Mouse (Mus musculus): ENCODE data around the gene Ak9.
"Not testable (repeated sequence)": the region's sequence is repeated elsewhere in the genome, so short reads cannot be mapped to it uniquely, and the experiment has no call there.

Gene Ak9

DNA sequence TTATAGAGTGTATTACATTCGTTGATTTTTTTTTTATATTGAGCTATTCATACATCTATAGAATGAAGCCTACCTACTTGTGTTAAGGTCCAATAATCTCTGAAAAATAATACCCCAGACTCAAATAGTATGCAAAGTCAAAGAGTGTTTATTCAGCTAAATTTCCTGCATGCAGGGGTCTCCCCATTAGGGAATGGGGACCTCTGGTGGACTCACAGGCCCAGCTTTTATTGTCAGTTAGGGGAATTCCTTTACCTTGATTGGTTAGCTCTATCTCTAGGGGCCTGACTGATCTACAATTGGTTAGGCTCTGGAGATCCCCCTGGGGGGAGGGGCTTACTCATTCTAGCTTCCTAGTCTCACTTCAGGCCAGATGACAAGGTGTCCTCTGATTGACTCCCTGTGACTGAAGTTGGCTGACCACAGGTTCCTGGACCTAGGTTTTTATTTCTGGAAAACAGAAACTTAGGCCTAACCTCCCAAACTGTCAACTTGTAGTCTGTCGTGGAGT, 28.8 kb downstream of the Ak9 start:
- DNase-seq (ENCODE audit: low spot score), result no peak

DNA sequence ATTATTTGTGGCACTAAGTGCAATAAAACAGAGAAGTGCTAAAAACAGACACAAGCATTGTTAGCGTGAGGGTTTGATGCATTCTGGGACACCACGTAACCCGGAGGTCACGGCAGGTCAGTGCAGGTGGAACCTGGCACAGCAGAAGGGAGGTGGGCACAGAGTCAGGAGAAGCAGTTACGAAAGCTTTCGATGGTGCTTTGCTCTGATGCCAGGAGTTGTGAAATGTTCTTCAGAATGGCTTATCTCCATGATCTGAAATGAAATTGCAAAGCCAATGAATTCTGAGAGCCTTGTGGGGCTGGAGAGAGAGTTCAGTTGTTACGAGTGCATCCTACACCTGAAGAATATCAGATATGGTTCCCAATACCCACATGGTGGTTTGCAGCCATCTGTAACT, 37.6 kb downstream of the Ak9 start:
- DNase-seq (ENCODE audit: low spot score), result no peak

GRCm38 (mm10) chr10:41365086-41365485, 61.3 kb downstream of the Ak9 start:
- DNase-seq (ENCODE audit: low spot score), result no peak

DNA sequence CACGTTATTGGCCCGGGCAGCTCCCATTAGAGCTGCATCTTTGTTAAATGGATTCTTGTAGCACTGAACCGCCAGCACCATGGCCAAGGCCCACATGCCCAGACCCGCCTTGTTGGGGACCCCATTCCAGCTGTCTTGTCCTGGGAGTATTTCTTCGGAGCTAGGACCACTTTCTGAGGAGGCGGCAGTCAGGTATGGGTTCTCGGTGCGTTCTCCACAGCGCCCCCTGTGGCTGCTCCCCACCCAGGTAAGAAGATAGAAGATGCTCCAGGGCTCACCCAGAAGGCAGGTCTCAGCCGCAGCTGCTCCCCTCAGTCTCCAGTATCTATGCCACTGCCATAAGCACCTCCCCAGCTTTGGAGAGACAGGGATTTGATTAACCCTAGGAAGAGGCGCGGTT, 76.7 kb downstream of the Ak9 start:
- DNase-seq (ENCODE audit: low spot score), result no peak

DNA sequence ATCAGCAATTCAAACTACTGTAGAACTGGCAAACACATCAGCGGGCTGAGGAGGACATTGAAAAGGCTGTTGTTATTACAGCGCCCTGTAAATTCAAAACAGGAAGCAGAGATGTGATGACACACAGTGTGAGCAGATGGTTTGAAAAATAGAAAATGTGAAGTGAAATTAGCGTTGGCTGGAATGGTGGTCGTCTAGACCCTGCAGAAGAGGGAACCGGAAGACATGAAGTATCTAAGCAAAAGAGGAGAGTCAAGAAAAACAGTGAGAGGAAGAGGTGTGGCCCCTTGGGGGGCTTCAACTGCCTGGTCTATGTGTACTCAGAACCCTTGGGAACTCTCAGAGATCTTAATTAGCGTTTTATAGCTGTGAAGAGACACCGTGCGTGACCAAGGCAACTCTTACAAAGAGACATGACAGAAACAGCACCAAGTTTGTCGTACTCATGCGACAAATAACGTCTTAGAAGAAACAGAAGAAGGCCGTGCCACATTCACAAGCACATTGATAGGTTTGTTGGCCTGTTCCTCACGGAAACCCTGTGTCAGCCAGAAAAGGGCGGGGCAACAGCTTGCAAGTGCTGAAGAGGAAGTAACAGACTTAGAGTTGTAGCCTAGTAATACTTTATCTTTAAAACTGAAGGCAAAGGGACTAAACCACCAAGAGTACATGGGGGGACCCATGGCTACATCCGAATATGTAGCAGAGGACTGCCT, 81.9 kb downstream of the Ak9 start:
- DNase-seq (ENCODE audit: low spot score), result no peak

DNA sequence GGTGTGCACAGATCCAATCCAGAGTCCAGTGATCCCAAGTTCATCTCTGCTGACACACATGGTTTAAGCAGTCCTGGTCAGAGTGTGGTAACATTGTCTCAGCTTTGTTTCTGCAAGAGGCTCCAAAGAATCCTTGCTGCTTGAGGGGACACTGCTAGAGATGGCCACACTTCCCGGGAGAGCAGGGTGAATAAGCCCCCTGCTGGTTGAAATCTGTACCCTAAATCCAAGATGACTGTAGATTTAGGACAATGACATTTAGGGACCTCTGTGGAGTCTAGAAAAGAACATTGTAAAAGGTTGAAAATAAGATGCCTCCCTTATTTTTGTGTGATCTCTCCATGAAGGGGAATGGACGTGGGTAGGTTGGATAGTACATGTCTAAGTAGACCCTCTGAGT, 89.8 kb downstream of the Ak9 start:
- no peak for DNase-seq (ENCODE audit: low spot score)

DNA sequence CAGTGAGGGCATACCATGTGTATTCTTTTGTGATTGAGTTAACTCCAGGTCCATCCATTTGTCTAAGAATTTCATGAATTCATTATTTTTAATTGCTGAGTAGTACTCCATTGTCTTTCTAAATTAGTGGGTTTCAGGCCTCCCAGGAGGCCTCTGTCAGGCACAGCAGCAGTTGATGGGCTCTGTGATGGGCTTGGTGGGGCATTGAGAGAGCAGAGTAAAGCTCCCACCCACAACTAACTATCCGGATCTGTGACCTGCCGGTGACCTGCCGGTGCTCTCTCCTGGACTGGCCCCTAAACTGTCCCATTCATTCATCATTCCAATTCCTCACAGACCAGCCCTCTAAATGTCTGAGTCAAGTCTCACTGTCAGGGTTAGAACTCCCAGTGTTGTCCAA, 97.3 kb downstream of the Ak9 start:
- no peak for DNase-seq (ENCODE audit: low spot score)

GRCm38 (mm10) chr10:41403364-41403763, 99.6 kb downstream of the Ak9 start:
- no peak for DNase-seq (ENCODE audit: low spot score)

DNA sequence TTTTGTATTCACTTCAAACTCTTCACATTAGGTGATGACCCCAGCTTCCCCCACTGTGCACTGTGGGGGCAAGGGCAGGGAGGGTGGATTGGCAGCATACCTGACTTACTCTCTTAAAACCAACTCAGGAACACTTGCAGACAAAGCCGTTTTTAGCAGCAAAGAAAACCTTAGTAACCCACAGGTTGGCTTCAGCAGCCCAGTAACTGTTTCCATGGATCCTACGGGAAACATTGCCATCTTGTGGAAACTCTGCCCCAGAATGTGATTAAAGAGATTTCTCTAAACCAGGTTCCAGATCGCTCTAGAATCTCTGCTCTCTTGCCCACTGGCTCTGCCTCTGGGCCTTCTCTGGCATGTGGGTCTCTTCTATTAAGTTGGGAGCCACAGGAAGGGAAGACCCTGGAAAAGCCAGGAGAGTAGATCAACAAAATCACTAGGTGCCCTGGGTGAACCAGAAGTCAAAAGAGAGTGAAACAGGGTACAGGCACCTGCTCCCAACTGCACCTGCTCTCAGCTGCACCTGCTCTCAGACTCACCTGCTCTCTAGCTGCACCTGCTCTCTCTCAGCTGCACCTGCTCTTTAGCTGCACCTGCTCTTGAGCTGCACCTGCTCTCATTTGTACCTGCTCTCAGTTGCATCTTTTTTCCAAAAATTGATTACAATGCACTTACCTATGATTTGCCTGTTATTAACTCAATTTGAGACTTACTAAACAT, 100.3 kb downstream of the Ak9 start:
- DNase-seq (ENCODE audit: low spot score), result no peak

DNA sequence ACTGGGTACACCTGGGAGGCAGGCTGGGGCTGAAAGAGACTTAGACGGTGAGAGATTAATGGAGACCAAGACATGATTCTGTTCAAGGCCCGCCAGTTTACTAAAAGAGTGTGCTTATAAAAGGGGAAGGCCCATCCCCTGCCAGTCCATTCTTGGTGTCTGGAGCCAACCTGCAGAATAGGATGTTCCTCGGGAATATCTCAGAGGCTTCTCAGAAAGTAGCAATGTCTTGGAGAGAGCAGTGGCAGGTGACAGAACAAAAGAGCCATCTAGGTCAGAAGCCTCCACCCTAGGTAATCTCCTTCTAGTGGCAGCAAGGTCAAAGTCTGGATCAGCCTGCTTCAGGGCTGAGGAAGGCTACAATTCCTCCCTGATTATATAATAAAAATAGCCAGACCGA, 106.4 kb downstream of the Ak9 start:
- DNase-seq (ENCODE audit: low spot score), result not testable (repeated sequence)

DNA sequence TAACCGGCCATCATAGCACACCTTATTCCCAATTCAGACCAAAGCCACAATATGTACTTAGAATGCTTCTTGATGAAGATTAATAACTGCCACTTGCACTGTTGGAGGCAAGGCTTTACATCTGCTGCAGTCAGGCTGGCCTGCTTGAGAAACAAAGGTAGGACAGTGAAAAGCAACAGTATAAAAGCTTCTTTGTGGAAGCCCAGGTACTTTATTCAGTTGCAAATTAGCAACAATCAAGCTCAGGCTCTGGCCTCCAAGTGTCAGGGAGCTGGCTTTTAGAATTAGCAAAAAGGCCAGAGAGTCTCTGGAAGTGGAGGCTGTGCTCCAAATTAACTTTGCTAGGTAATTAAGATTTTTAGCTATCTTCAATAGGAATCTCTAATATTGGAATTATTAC, 107.0 kb downstream of the Ak9 start:
- not testable (repeated sequence) for DNase-seq (ENCODE audit: low spot score)

DNA sequence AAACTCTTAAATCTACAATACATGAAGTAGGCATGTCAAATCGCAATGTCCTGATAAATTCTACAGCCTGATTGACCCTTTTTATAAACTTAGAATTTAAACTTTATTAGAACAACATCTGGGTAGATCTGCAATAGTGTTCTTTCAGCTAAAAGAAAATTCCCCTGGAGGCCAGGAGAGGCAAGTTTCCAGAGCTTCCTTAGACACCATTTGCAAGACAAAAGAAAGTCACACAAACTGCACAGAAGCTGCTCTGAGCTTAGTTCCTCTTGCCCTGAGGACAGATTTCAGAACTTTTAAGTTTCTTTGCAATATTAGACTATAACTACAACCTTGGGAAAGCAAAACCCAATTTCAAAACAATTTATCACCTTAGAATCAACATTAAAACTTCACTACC, 109.7 kb downstream of the Ak9 start:
- not testable (repeated sequence) for DNase-seq (ENCODE audit: low spot score)

GRCm38 (mm10) chr10:41415368-41415767, 111.6 kb downstream of the Ak9 start:
- DNase-seq (ENCODE audit: low spot score), result not testable (repeated sequence)

- no peak for DNase-seq (ENCODE audit: low spot score)
Measured at GRCm38 (mm10) chr10:41420496-41421200, 116.9 kb downstream of the Ak9 start.

DNA sequence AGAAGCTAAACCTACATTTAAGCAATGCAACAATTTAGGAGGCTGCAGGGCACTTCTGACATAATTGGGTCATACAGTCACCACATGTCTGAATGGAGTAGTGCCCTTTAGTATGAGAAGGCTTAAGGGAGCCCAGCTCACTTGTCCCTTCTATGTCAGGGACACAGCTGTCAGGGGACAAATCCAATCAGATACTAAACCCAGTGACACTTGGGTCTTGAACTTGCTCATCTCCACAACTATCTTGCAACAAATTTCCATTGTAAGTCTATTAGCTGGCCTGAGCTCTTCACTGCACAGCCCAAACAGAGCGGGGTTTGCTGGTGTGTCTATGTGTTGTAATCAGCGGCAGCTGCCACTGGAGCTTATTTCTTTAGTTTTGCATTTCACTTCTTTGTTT, 119.9 kb downstream of the Ak9 start:
- DNase-seq (ENCODE audit: low spot score), result no peak

- DNase-seq (ENCODE audit: low spot score), result no peak
Measured at GRCm38 (mm10) chr10:41426368-41426767, 122.6 kb downstream of the Ak9 start.

DNA sequence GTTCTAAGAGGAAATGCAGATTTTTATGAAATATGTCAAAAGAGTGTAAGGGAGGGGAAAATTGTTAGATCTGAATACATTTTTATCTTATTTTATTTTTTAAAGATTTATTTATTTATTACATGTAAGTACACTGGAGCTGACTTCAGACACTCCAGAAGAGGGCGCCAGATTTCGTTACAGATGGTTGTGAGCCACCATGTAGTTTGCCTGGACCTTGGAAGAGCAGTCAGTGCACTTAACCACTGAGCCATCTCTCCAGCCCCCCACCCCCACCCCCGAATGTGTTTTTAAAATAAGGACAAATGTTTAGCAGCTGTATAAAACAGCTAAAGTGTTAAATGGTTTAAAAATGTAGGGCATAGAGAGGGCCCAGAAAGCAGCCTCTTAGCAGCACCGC, 130.8 kb downstream of the Ak9 start:
- peak; percentile 36 for DNase-seq (ENCODE audit: low spot score)

GRCm38 (mm10) chr10:41435141-41435540, 131.4 kb downstream of the Ak9 start:
- DNase-seq (ENCODE audit: low spot score), result no peak

DNA sequence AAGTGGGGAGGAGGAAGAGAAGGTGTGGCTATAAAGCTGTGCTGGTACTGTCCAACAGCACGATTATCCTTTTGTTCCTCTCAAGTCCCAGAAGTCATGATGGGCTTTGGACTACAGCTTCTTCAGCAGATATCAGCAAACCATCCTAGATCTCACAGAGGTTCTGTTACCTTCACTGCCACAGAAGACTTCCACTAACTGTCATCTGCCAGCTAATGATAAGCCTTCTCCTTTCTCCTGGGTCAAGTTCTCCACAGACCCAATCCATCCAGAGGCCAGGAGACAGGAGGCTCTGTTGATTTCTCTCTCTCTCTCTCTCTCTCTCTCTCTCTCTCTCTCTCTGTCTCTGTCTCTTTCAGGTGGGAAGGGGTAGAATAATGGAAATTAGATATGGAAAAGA, 144.4 kb downstream of the Ak9 start:
- no peak for DNase-seq (ENCODE audit: low spot score)

GRCm38 (mm10) chr10:41449684-41450083, 145.9 kb downstream of the Ak9 start:
- DNase-seq (ENCODE audit: low spot score), result no peak

DNA sequence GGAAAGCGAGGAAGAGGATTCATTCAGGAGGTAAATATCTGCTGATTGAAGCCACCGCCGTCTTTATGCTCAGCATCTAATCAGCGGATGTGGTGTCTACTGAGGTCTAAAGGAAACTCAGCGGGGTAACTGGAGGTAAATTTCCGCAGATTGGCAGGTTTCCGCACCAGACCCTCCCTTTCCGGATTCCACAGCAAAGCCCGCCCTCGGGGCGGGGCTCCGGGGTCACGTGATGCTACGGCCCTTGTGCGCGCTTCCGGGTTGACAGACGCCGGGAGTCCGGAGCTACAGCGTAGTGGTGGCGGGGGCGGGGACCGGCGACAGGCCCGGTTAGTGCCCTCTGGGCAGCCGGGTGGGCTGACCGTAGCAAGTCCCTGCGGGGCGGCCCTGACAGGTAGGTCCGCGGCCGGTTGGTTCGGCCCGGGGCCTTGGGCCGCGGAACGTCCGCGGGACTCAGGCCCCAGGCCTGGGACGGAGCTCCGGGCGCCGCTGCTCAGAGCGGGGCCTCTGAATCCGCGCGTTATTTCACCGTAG, 146.4 kb downstream of the Ak9 start, which contains the start of gene Zbtb24:
Gene Zbtb24, plus strand, starts transcription at position 247 of the 534 bp plus-strand sequence.
- DNase-seq (ENCODE audit: low spot score), result peak; percentile 94

- DNase-seq (ENCODE audit: low spot score), result no peak
Measured at GRCm38 (mm10) chr10:41450780-41451522, 147.2 kb downstream of the Ak9 start.
